Mouse (Mus musculus) CH12.LX (cell line): ENCODE measurements at regions not wholly inside any gene's neighbourhood (a gene's known extent, or its start where the extent isn't known, plus 50 kb on each side); places are given as distances from the start of the nearest gene placed in this dataset.

ENCODE experiments used
- DNase-seq: peaks from one replicate; pipeline ENCODE4 v3.0.0-alpha.2; 2013; ENCODE audit errors: extremely low read depth
- H3K27ac ChIP-seq: 2 replicates; pipeline ENCODE4 v1.5.1; 2012; ENCODE audit warnings: low read depth, mild to moderate bottlenecking, control low read depth, moderate library complexity; ENCODE audit not compliant: insufficient read depth
- H3K27me3 ChIP-seq: replicated peaks from 2 replicates; pipeline ENCODE3; 2012; ENCODE audit warnings: inconsistent platforms
- H3K36me3 ChIP-seq, 2 experiments: replicated peaks in 1 of 2; 2 replicates each; pipeline versions ENCODE3 to v1.6.1; 2012; ENCODE audit warnings: inconsistent platforms in 1 of 2, low read length in 1 of 2, mild to moderate bottlenecking in 1 of 2, mixed read lengths in 1 of 2, moderate library complexity in 1 of 2; ENCODE audit not compliant: control insufficient read depth in 1 of 2, insufficient read depth in 1 of 2
- H3K4me1 ChIP-seq, 2 experiments: 2 replicates each; pipeline ENCODE4 v1.6.1; 2012; ENCODE audit warnings: inconsistent platforms in 1 of 2, moderate library complexity in 1 of 2; ENCODE audit not compliant: insufficient read depth in 2 of 2, control insufficient read depth in 1 of 2
- H3K4me2 ChIP-seq: 2 replicates; pipeline ENCODE4 v1.6.1; 2012; ENCODE audit warnings: low read depth, mild to moderate bottlenecking, control low read depth; ENCODE audit not compliant: poor library complexity, insufficient read depth, severe bottlenecking
- H3K4me3 ChIP-seq, 3 experiments: fragments of 150-350 bp in 1 of 3; sonication (generic) in 1 of 3; replicated peaks in 1 of 3; 2 replicates each; pipeline versions ENCODE3 to v1.5.1; 2011 to 2012; ENCODE audit warnings: low read depth in 2 of 3, low read length in 2 of 3, mild to moderate bottlenecking in 2 of 3, moderate library complexity in 2 of 3, control low read depth in 1 of 3, improper control_type of control experiment in 1 of 3, inconsistent platforms in 1 of 3, mixed read lengths in 1 of 3; ENCODE audit not compliant: poor library complexity in 1 of 3
- H3K79me2 ChIP-seq: replicated peaks from 2 replicates; pipeline ENCODE4 v1.6.1; 2012; ENCODE audit warnings: mild to moderate bottlenecking, moderate library complexity; ENCODE audit not compliant: control insufficient read depth, poor library complexity, insufficient read depth, severe bottlenecking; ENCODE audit errors: extremely low read depth
- H3K9ac ChIP-seq: 2 replicates; pipeline ENCODE4 v1.6.1; 2012; ENCODE audit warnings: low read depth, mild to moderate bottlenecking, control low read depth, moderate library complexity; ENCODE audit not compliant: insufficient read depth
- H3K9me3 ChIP-seq: replicated peaks from 2 replicates; pipeline ENCODE3; 2012; ENCODE audit warnings: low read length, inconsistent platforms, mixed read lengths
- BHLHE40 ChIP-seq: IDR thresholded peaks from 2 replicates; pipeline ENCODE4 v1.6.1; 2011; ENCODE audit warnings: mild to moderate bottlenecking, low read depth, low read length, improper control_type of control experiment
- CHD1 ChIP-seq: IDR thresholded peaks from 2 replicates; pipeline ENCODE4 v1.6.1; 2012; ENCODE audit warnings: low read depth, low read length, improper control_type of control experiment, inconsistent platforms
- CTCF ChIP-seq, 2 experiments: IDR thresholded peaks in 1 of 2; conservative IDR thresholded peaks in 1 of 2; 2 replicates each; pipeline ENCODE4 v1.5.1; 2011 to 2012; ENCODE audit warnings: low read depth in 2 of 2, low read length in 2 of 2, improper control_type of control experiment in 1 of 2, inconsistent platforms in 1 of 2, mild to moderate bottlenecking in 1 of 2, moderate library complexity in 1 of 2
- ELF1 ChIP-seq: IDR thresholded peaks from 2 replicates; pipeline ENCODE4 v1.6.1; 2014; ENCODE audit warnings: low read depth, mild to moderate bottlenecking, inconsistent platforms, low read length, improper control_type of control experiment
- EP300 ChIP-seq: IDR thresholded peaks from 2 replicates; pipeline ENCODE4 v1.6.1; 2011; ENCODE audit warnings: low read length, improper control_type of control experiment
- GABPA ChIP-seq: IDR thresholded peaks from 2 replicates; pipeline ENCODE4 v1.6.1; 2012; ENCODE audit warnings: low read depth, low read length, improper control_type of control experiment, inconsistent platforms; ENCODE audit not compliant: insufficient replicate concordance
- HCFC1 ChIP-seq: IDR thresholded peaks from 2 replicates; pipeline ENCODE4 v1.6.1; 2012; ENCODE audit warnings: low read depth, mild to moderate bottlenecking, inconsistent platforms, low read length, improper control_type of control experiment
- JUND ChIP-seq: conservative IDR thresholded peaks from 2 replicates; pipeline ENCODE4 v1.6.1; 2011; ENCODE audit warnings: low read depth, low read length, improper control_type of control experiment
- KAT2A ChIP-seq: IDR thresholded peaks from 2 replicates; pipeline ENCODE4 v1.6.1; 2012; ENCODE audit warnings: low read length, improper control_type of control experiment, inconsistent platforms; ENCODE audit not compliant: insufficient replicate concordance
- MAX ChIP-seq: IDR thresholded peaks from 2 replicates; pipeline ENCODE4 v1.6.1; 2011; ENCODE audit warnings: low read length, improper control_type of control experiment
- MAZ ChIP-seq: IDR thresholded peaks from 2 replicates; pipeline ENCODE4 v1.6.1; 2012; ENCODE audit warnings: low read depth, mild to moderate bottlenecking, inconsistent platforms, low read length, improper control_type of control experiment, moderate library complexity
- MEF2A ChIP-seq: IDR thresholded peaks from 2 replicates; pipeline ENCODE4 v1.6.1; 2014; ENCODE audit warnings: low read depth, mild to moderate bottlenecking, inconsistent platforms, low read length, improper control_type of control experiment, borderline replicate concordance
- MYC ChIP-seq: IDR thresholded peaks from 2 replicates; pipeline ENCODE4 v1.6.1; 2011; ENCODE audit warnings: low read depth, mild to moderate bottlenecking, improper control_type of control experiment, low read length
- NELFE ChIP-seq: IDR thresholded peaks from 2 replicates; pipeline ENCODE4 v1.6.1; 2011; ENCODE audit warnings: low read depth, low read length, improper control_type of control experiment
- NRF1 ChIP-seq: IDR thresholded peaks from 2 replicates; pipeline ENCODE4 v1.6.1; 2014; ENCODE audit warnings: low read depth, mild to moderate bottlenecking, inconsistent platforms, low read length, improper control_type of control experiment, moderate library complexity
- PAX5 ChIP-seq: IDR thresholded peaks from 2 replicates; pipeline ENCODE4 v1.6.1; 2012; ENCODE audit warnings: low read length, inconsistent platforms, mixed read lengths
- POLR2A ChIP-seq: IDR thresholded peaks from 2 replicates; pipeline ENCODE4 v1.6.1; 2011; ENCODE audit warnings: low read depth, mild to moderate bottlenecking, improper control_type of control experiment, low read length
- POLR2AphosphoS2 ChIP-seq: IDR thresholded peaks from 2 replicates; pipeline ENCODE4 v1.6.1; 2011; ENCODE audit warnings: low read depth, low read length, improper control_type of control experiment
- RAD21 ChIP-seq: IDR thresholded peaks from 2 replicates; pipeline ENCODE4 v1.6.1; 2011; ENCODE audit warnings: low read depth, mild to moderate bottlenecking, low read length, improper control_type of control experiment, moderate library complexity
- RCOR1 ChIP-seq: conservative IDR thresholded peaks from 2 replicates; pipeline ENCODE4 v1.6.1; 2012; ENCODE audit warnings: low read depth, mild to moderate bottlenecking, inconsistent platforms, low read length, improper control_type of control experiment
- SIN3A ChIP-seq: IDR thresholded peaks from 2 replicates; pipeline ENCODE4 v1.6.1; 2012; ENCODE audit warnings: low read length, improper control_type of control experiment, inconsistent platforms
- SMC3 ChIP-seq: IDR thresholded peaks from 2 replicates; pipeline ENCODE4 v1.6.1; 2011; ENCODE audit warnings: low read depth, low read length, improper control_type of control experiment
- TBP ChIP-seq: conservative IDR thresholded peaks from 2 replicates; pipeline ENCODE4 v1.6.1; 2011; ENCODE audit warnings: low read depth, low read length, improper control_type of control experiment
- TCF12 ChIP-seq: IDR thresholded peaks from 2 replicates; pipeline ENCODE4 v1.6.1; 2014; ENCODE audit warnings: low read depth, mild to moderate bottlenecking, inconsistent platforms, low read length, improper control_type of control experiment
- USF1 ChIP-seq: IDR thresholded peaks from 2 replicates; pipeline ENCODE4 v1.6.1; 2014; ENCODE audit warnings: low read depth, mild to moderate bottlenecking, inconsistent platforms, low read length, improper control_type of control experiment
- USF2 ChIP-seq: conservative IDR thresholded peaks from 2 replicates; pipeline ENCODE4 v1.6.1; 2011; ENCODE audit warnings: low read depth, low read length, improper control_type of control experiment
- ZC3H11A ChIP-seq: IDR thresholded peaks from 2 replicates; pipeline ENCODE4 v1.6.1; 2012; ENCODE audit warnings: low read depth, mild to moderate bottlenecking, inconsistent platforms, low read length, improper control_type of control experiment
- ZKSCAN1 ChIP-seq: IDR thresholded peaks from 2 replicates; pipeline ENCODE4 v1.6.1; 2012; ENCODE audit warnings: low read depth, inconsistent platforms, low read length, improper control_type of control experiment, borderline replicate concordance
- ZNF384 ChIP-seq: IDR thresholded peaks from 2 replicates; pipeline ENCODE4 v1.6.1; 2012; ENCODE audit warnings: low read depth, low read length, improper control_type of control experiment, inconsistent platforms
- dilution Hi-C: fragments of 300-500 bp; cut with MboI; formaldehyde crosslinking; loops from 2 replicates; pipeline ENCODE4 v1.14.3; 2020; ENCODE audit warnings: low sequenced_read_pairs; ENCODE audit not compliant: extremely low pct_unique_long_range_greater_than_20kb, extremely low pct_ligation_motif_present
- in situ Hi-C: fragments of 300-500 bp; cut with MboI; formaldehyde crosslinking; loops from 3 replicates; pipeline ENCODE4 v1.14.3; 2019; ENCODE audit warnings: low sequenced_read_pairs, low pct_ligation_motif_present, low pct_unique_long_range_greater_than_20kb, mixed read lengths

- Histone ChIP-seq H3K27ac (no peak overlapping the region), H3K4me2 (no peak overlapping the region), H3K9ac (no peak overlapping the region), H3K27me3 (no peaks in the 10 kb centered on the region), H3K36me3 (no peaks in the 10 kb centered on the region), H3K9me3 (peaks cover 81% of the 10 kb centered on the region), H3K4me1 (no peaks in the 10 kb centered on the region), H3K4me3 (no peak overlapping the region), H3K79me2 (no peaks in the 10 kb centered on the region)
- dilution Hi-C loops (no loop called here), in situ Hi-C loops (no loop called here)
- no peak for DNase-seq
- TF ChIP-seq NRF1 = no peak
- TF ChIP-seq MAX = no peak
- no peak for TF ChIP-seq EP300
- TF ChIP-seq ZC3H11A = no peak
- TF ChIP-seq TCF12 = no peak
- no peak for TF ChIP-seq RAD21
- TF ChIP-seq GABPA = no peak
- TF ChIP-seq ELF1 = no peak
- TF ChIP-seq JUND = no peak
- TF ChIP-seq BHLHE40 = no peak
- no peak for TF ChIP-seq TBP
- no peak for TF ChIP-seq HCFC1
- TF ChIP-seq KAT2A = no peak
- TF ChIP-seq USF2 = no peak
- TF ChIP-seq ZKSCAN1 = no peak
- TF ChIP-seq CTCF (conservative IDR thresholded peaks at IDR 0.05 in 1 of 2, IDR thresholded peaks at IDR 0.05 in 1 of 2; ENCODE audit: low read depth in 2 of 2, low read length in 2 of 2) = no peak
- TF ChIP-seq SIN3A = no peak
- no peak for TF ChIP-seq POLR2A
- TF ChIP-seq MAZ = no peak
These were observed 260.3 kb upstream of the Igfbp3 start for GRCm38 (mm10) chr11:7473832-7474545.

DNA sequence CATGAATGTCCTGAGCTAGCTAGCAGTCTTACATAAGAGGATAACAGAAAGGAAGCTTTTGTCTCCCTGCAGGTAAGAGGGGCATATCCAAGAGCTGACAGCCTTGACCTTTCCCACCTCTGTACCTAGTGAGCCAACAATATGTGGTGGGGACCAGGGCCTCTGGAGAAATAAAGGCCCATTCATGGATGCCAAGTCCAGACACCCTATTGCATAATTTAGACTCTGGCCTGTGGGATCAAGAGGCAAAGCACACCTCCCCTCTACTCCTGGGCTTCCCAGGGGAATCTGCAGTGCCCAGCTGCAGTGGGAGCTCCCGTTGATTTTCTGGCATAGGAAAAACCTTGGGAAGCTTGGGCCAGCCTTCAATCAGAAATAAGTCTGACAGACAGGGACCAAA, 251.8 kb upstream of the Igfbp3 start:
- in situ Hi-C loops (no loop called here), dilution Hi-C loops (no loop called here)
- no peak for DNase-seq
- H3K36me3 ChIP-seq = no peaks in the 10 kb centered on the region
- no peaks in the 10 kb centered on the region for H3K4me1 ChIP-seq
- H3K9me3 ChIP-seq = peaks cover 94% of the 10 kb centered on the region
- no peak overlapping the region for H3K4me2 ChIP-seq
- no peaks in the 10 kb centered on the region for H3K27me3 ChIP-seq
- no peak overlapping the region for H3K27ac ChIP-seq
- H3K79me2 ChIP-seq = no peaks in the 10 kb centered on the region
- no peak overlapping the region for H3K4me3 ChIP-seq
- no peak overlapping the region for H3K9ac ChIP-seq
- TF ChIP-seq MEF2A (no peak), CHD1 (no peak), ZNF384 (no peak), USF1 (no peak), POLR2AphosphoS2 (no peak), SIN3A (no peak), RCOR1 (no peak), MYC (no peak), SMC3 (no peak), NELFE (no peak), PAX5 (no peak)
